Mouse (Mus musculus) adrenal gland, postnatal 25 days (tissue): ENCODE measurements at regions not wholly inside any gene's neighbourhood (a gene's known extent, or its start where the extent isn't known, plus 50 kb on each side); places are given as distances from the start of the nearest gene placed in this dataset.
A peak's percentile ranks its signal among the peaks of the same experiment; 100 is the strongest.

Experiments
- DNase-seq: peaks from one replicate; pipeline ENCODE4 v3.0.0; 2021; ENCODE audit warnings: mixed read lengths

GRCm38 (mm10) chr10:98043873-98044272, 317.3 kb upstream of the C030005K15Rik start:
- DNase-seq, result no peak

- no peak for DNase-seq
These were observed 318.0 kb upstream of the C030005K15Rik start for GRCm38 (mm10) chr10:98044579-98044978.

- no peak for DNase-seq
These were observed 346.9 kb upstream of the C030005K15Rik start for GRCm38 (mm10) chr10:98073432-98073831.

- no peak for DNase-seq
These were observed 358.3 kb upstream of the C030005K15Rik start for GRCm38 (mm10) chr10:98084881-98085280.

DNA sequence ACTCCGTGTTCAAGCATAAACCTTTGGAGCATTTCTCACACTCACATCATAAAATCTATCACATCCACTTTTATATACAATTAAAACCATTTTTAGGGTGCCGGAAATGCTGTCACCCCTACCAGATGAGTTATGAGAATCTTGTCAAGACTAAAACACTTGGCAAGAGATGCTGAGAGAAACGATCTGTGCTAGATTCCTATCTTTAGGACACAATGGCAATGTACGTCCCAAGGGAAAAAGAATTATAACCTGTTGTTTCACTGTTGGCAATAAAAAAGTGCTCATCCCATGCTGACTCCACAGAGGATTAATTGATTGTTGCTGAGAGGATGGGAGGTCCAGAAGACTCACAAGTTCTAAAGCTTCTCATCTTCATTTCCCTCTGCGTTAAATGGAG, 389.7 kb upstream of the C030005K15Rik start:
- DNase-seq, result no peak

DNA sequence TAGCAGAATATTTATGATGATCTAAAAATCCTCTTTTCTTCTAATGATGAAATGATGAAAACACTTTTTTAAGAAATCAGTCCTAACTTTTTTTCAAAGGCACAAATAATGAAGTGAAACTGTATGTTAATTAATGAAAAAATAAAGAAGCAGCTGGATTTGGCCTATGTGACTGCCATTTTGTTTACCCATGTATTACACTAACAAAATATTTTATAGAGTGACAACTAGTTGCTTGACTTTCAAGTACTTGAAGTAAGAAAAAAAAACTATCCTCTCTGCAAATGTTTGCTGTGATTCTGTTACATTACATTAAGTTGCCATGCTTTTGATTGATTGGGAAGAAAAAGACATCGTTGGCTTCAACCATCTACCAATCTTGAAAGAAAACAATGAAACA, 399.2 kb upstream of the C030005K15Rik start:
- no peak for DNase-seq

DNA sequence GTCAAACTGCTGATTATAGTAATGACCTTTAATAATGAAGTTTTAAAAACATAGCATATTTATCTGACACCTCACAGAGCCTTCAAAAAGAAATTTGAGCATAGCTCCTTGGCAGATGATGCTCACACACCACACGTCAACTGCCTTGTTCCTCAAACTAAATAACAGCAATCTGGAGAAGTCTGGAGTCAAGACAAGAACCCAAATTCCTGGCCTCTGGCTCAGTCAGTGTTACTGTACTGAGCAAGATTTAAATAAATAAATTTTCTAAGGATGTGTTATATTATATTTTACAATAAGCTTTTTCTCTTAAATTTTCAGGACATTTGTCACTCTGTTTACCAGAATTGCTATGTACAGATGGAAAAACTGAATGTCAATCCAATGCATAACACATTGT, 408.5 kb upstream of the C030005K15Rik start:
- no peak for DNase-seq

DNA sequence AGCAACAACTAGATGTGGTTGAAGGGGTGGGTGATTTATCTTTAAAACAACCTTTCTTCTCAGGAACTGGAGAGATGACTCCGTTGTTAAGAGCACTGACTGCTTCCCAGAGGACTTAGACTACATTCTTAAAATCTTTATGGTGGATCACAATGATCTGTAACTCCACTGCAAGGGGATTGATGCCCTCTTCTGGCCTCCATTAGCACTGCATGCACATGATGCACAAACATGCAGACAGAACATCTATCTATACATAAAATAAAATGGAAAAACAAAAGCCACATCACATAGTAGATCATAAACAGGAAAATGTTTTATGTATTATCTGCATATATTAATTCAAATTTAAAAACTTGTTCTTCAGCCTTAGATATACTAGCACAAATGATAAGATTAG, 419.2 kb upstream of the C030005K15Rik start:
- no peak for DNase-seq

GRCm38 (mm10) chr10:98146998-98147863, 420.7 kb upstream of the C030005K15Rik start:
- no peak for DNase-seq

DNA sequence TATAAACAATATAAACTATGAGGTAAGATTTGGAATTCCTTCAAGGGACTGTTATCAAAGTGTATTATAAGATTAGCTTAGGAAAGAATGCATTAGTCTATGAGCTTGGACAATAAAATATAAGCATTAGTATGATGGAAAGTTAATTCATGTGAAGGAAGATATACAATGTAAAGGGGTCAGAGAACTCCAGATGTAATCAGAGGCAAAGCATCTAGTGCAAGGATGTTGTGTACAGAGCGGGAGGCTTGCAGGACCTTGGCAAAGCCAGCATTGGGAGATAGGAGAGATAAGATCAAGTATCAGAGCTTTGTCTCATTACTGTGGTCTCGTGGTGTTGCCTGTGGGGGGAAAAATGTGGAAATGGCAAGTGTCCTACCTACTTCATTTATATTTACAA, 429.4 kb upstream of the C030005K15Rik start:
- DNase-seq, result no peak

- DNase-seq, result no peak
These were observed 459.1 kb upstream of the C030005K15Rik start for GRCm38 (mm10) chr10:98185666-98186065.

GRCm38 (mm10) chr10:98196852-98197251, 470.3 kb upstream of the C030005K15Rik start:
- DNase-seq, result no peak

- DNase-seq, result no peak
These were observed 483.7 kb upstream of the C030005K15Rik start for GRCm38 (mm10) chr10:98210246-98210645.

DNA sequence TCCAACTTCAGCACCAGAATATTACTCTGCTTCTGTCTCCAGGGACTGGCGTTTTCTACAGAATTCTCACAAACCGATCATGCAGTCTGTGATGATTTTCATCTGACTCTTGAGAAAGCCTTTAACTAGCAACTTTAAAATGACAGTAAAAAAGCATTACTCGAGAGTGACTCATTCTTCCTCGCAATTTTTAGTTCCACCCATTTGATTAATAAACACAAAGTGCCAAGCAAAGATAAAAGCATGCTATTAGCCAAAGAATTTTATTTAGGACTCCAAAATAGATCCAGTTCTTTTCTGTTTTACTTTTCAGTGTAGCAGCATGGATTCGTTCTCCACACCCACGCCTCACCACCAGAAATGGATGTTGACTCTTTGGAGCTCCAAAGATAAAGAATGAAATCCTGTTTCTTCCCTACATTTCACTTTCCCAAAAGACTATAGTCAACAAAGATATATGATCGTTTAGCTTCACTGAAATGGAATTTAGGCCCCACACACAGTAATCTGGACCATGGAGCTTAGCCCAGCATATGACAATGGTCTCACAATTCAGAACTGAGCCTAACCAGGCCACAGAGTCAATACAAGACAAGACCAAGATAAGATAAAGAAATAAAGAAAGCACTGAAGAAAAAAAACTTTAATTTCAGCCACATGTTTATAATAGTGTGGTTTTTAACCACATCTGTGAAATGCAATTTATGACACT, 486.5 kb upstream of the C030005K15Rik start:
- DNase-seq, result no peak

- DNase-seq, result no peak
These were observed 504.5 kb upstream of the C030005K15Rik start for GRCm38 (mm10) chr10:98231017-98231416.

GRCm38 (mm10) chr10:98231705-98232235, 505.2 kb upstream of the C030005K15Rik start:
- DNase-seq, result no peak

GRCm38 (mm10) chr10:98248311-98248710, 521.8 kb upstream of the C030005K15Rik start:
- DNase-seq, result no peak

DNA sequence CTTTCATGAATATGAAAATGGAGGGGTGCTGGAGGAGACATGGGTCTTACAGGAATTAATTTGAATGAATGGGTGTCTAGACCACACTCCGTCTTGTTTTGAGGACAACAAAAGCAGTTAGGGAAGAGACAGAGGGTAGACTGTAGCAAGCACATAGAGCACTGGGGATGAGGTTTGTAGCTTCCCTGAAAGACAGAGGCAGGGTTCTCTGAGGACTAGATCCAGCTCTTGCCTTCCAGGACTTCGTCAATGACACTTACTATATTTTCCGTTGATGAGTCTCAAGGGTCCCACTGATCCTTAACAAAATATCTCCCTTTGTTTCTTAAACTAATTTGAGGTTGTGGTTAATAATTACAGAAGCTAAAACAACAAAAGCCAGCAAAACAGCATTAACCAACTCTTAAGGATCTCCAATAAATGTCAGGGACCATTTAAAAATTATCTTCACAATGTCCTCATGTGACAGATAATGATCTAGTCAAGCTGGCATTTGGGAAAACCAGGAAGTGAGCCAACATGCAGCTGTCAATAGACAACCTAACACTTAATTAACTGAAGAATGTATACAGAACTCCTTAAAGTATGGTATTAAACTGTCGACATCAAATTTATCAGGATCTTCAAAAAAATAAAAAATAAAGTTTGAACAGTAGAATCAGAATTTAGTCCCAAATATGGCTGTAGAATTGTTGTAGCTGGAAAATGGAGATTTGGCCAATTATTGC, 531.6 kb upstream of the C030005K15Rik start:
- no peak for DNase-seq

- DNase-seq, result no peak
These were observed 532.7 kb upstream of the C030005K15Rik start for GRCm38 (mm10) chr10:98259283-98259682.

GRCm38 (mm10) chr10:98268511-98268910, 542.0 kb upstream of the C030005K15Rik start:
- DNase-seq, result peak; percentile 12

DNA sequence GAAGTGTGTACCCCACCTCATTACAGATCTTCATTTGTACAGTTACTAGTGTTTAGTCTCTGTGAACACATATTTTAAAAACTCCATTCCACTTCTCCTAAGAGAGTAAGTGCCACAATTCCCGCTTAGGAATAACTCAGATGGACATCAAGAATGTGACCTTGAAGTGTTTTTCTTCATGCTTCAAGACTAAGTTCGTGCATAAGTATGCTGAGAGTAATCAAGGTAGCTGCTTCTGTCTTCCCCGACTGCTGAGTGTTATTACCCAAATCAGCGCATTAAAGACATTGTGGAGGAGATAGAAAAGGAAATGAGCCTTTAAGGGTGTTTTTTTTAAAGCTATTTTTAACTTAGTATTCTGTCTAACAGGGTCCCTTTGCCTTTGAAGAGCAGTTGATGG, 565.1 kb upstream of the C030005K15Rik start:
- no peak for DNase-seq

- no peak for DNase-seq
These were observed 565.6 kb upstream of the C030005K15Rik start for GRCm38 (mm10) chr10:98292140-98292539.

GRCm38 (mm10) chr10:98305667-98306066, 579.1 kb upstream of the C030005K15Rik start:
- DNase-seq, result no peak
